Mouse (Mus musculus) kidney, postnatal 0 days (tissue): ENCODE data around the gene Ctrc. TPM values are rescaled to one million over a fixed set of nuclear protein-coding genes. Genes with fewer than 3 reads are reported as not detected.
"Not testable (repeated sequence)": the region's sequence is repeated elsewhere in the genome, so short reads cannot be mapped to it uniquely, and the experiment has no call there.

ENCODE experiments used
- ATAC-seq: fragments of 200-750 bp; cut with Nextera tagmentation; replicated peaks from 2 replicates; pipeline ENCODE4 v1.8.0; 2017; ENCODE audit warnings: low read depth, moderate number of reproducible peaks, moderate TSS enrichment, moderate library complexity; ENCODE audit not compliant: low FRiP score
- DNase-seq: peaks from one replicate; pipeline ENCODE4 v3.0.0-alpha.2; 2016; ENCODE audit warnings: low spot score
- H3K27ac ChIP-seq: fragments of 300-500 bp; sonication (generic); 2 replicates; pipeline ENCODE4 v1.5.1; 2014; ENCODE audit warnings: mild to moderate bottlenecking
- H3K27me3 ChIP-seq: fragments of 300-500 bp; sonication (generic); 2 replicates; pipeline ENCODE4 v1.6.1; 2014; ENCODE audit warnings: low read length, mixed read lengths; ENCODE audit not compliant: insufficient read depth
- H3K36me3 ChIP-seq: fragments of 300-500 bp; sonication (generic); 2 replicates; pipeline ENCODE4 v1.6.1; 2014; ENCODE audit warnings: low read length, mixed read lengths; ENCODE audit not compliant: insufficient read depth
- H3K4me1 ChIP-seq: fragments of 300-500 bp; sonication (generic); replicated peaks from 2 replicates; pipeline ENCODE4 v1.6.1; 2014; ENCODE audit warnings: antibody characterized with exemption, low read length, mixed read lengths; ENCODE audit not compliant: insufficient read depth
- H3K4me2 ChIP-seq: fragments of 300-500 bp; sonication (generic); 2 replicates; pipeline ENCODE4 v1.6.1; 2014; ENCODE audit warnings: mild to moderate bottlenecking, low read length, moderate library complexity, mixed read lengths
- H3K4me3 ChIP-seq: fragments of 300-500 bp; sonication (generic); replicated peaks from 2 replicates; pipeline ENCODE4 v1.5.1; 2014; ENCODE audit warnings: low read depth, low read length
- H3K9ac ChIP-seq: fragments of 300-500 bp; sonication (generic); 2 replicates; pipeline ENCODE4 v1.6.1; 2014; ENCODE audit warnings: low read depth, low read length
- H3K9me3 ChIP-seq: fragments of 300-500 bp; sonication (generic); replicated peaks from 2 replicates; pipeline ENCODE4 v1.6.1; 2016; ENCODE audit warnings: low read length, inconsistent platforms, mixed read lengths
- CTCF ChIP-seq: IDR thresholded peaks from 2 replicates; pipeline ENCODE4 v1.5.1; 2016; ENCODE audit warnings: antibody characterized with exemption, low read depth, mild to moderate bottlenecking, moderate library complexity
- WGBS: fragments of 180-500 bp; shearing (Covaris S2); extraction: QIAGEN DNeasy Blood & Tissue Kit; methylation state at CpG from one replicate; pipeline ENCODE4 v1.1.7; 2014; 5-methylcytosine and 5-hydroxymethylcytosine counted together
- polyA plus RNA-seq: library from polyadenylated mRNA; unstranded; fragments of >200 nt; fragmentation: Nextera tagmentation; extraction: Ambion mirVana; gene quantifications from 2 replicates; pipeline ENCODE4 v1.2.1, GENCODE M21; 2015

Gene Ctrc
- polyA plus RNA-seq, 1 experiment from 2014 or later: not detected

- H3K4me1 ChIP-seq: no peaks in the 10 kb centered on the region
- TF ChIP-seq CTCF: no peak
- no peak overlapping the region for H3K9ac ChIP-seq
- H3K36me3 ChIP-seq: peaks cover 58% of the 10 kb centered on the region
- no peaks in the 10 kb centered on the region for H3K9me3 ChIP-seq
- 87% methylated on average over 8 of the region's 8 CpGs for WGBS
- H3K27me3 ChIP-seq: no peaks in the 10 kb centered on the region
- H3K27ac ChIP-seq: no peak overlapping the region
- no peak overlapping the region for H3K4me2 ChIP-seq
- DNase-seq: no peak
- no peak overlapping the region for H3K4me3 ChIP-seq
- ATAC-seq: no peak
Observed at GRCm38 (mm10) chr4:141779828-141780227, 66.3 kb downstream of the Ctrc start.

- TF ChIP-seq CTCF: 0 out of 2 replicates have a peak, but pooled peaks have one; percentile 20
- peaks cover 65% of the 10 kb centered on the region for H3K36me3 ChIP-seq
- not testable (repeated sequence) for H3K27me3 ChIP-seq, ATAC-seq, H3K4me1 ChIP-seq, H3K27ac ChIP-seq, DNase-seq, H3K9me3 ChIP-seq, H3K9ac ChIP-seq, H3K4me2 ChIP-seq, H3K4me3 ChIP-seq
- 85% methylated on average over 4 of the region's 4 CpGs for WGBS
Observed at GRCm38 (mm10) chr4:141773019-141773418, 73.1 kb downstream of the Ctrc start.

- Histone ChIP-seq H3K4me3 (no peak overlapping the region), H3K4me2 (no peak overlapping the region), H3K27ac (no peak overlapping the region), H3K9me3 (no peaks in the 10 kb centered on the region), H3K4me1 (peaks cover 7% of the 10 kb centered on the region; the same call in 1 of the 2 replicates), H3K36me3 (peaks cover 72% of the 10 kb centered on the region), H3K27me3 (no peaks in the 10 kb centered on the region), H3K9ac (no peak overlapping the region)
- 92% methylated on average over 8 of the region's 8 CpGs for WGBS
- TF ChIP-seq CTCF: no peak
- DNase-seq: no peak
- no peak for ATAC-seq
Observed at GRCm38 (mm10) chr4:141771823-141772222, 74.3 kb downstream of the Ctrc start.

- TF ChIP-seq CTCF: no peak
- H3K27me3 ChIP-seq: no peaks in the 10 kb centered on the region
- no peak for ATAC-seq
Observed at GRCm38 (mm10) chr4:141769501-141770160, 76.5 kb downstream of the Ctrc start.

GRCm38 (mm10) chr4:141767353-141768036, 78.7 kb downstream of the Ctrc start:
- peak; percentile 35 for DNase-seq
- H3K27ac ChIP-seq: peak overlapping the region; percentile 65
- 61% methylated on average over 19 of the region's 19 CpGs for WGBS
- no peak overlapping the region for H3K4me3 ChIP-seq
- no peak overlapping the region for H3K4me2 ChIP-seq
- H3K27me3 ChIP-seq: no peaks in the 10 kb centered on the region
- H3K9ac ChIP-seq: no peak overlapping the region
- no peak for ATAC-seq
- peaks cover 7% of the 10 kb centered on the region; the same call in 1 of the 2 replicates for H3K4me1 ChIP-seq
- H3K36me3 ChIP-seq: peaks cover 50% of the 10 kb centered on the region
- H3K9me3 ChIP-seq: no peaks in the 10 kb centered on the region
- TF ChIP-seq CTCF: no peak

More at GRCm38 (mm10) chr4:141769501-141770160, 76.5 kb downstream of the Ctrc start:
- H3K9me3 ChIP-seq: no peaks in the 10 kb centered on the region
- 90% methylated on average over 8 of the region's 8 CpGs for WGBS
- H3K4me3 ChIP-seq: no peak overlapping the region
- H3K27ac ChIP-seq: no peak overlapping the region
- H3K9ac ChIP-seq: no peak overlapping the region
- no peak overlapping the region for H3K4me2 ChIP-seq
- peaks cover 57% of the 10 kb centered on the region for H3K36me3 ChIP-seq
- H3K4me1 ChIP-seq: peaks cover 7% of the 10 kb centered on the region; the same call in 1 of the 2 replicates
- no peak for DNase-seq

GRCm38 (mm10) chr4:141766668-141767352, 79.3 kb downstream of the Ctrc start:
- Histone ChIP-seq H3K9ac (no peak overlapping the region), H3K27me3 (no peaks in the 10 kb centered on the region), H3K9me3 (no peaks in the 10 kb centered on the region), H3K4me2 (no peak overlapping the region), H3K36me3 (peaks cover 53% of the 10 kb centered on the region), H3K4me3 (no peak overlapping the region), H3K4me1 (peaks cover 7% of the 10 kb centered on the region; the same call in 1 of the 2 replicates), H3K27ac (peak overlapping the region; percentile 65; the same call in 1 of the 2 replicates)
- WGBS: 55% methylated on average over 19 of the region's 19 CpGs
- no peak for TF ChIP-seq CTCF
- no peak for ATAC-seq
- DNase-seq: peak; percentile 67
